Comparison of ENCODE assay signal across 24 mouse cellular contexts in the genomic region with DNA sequence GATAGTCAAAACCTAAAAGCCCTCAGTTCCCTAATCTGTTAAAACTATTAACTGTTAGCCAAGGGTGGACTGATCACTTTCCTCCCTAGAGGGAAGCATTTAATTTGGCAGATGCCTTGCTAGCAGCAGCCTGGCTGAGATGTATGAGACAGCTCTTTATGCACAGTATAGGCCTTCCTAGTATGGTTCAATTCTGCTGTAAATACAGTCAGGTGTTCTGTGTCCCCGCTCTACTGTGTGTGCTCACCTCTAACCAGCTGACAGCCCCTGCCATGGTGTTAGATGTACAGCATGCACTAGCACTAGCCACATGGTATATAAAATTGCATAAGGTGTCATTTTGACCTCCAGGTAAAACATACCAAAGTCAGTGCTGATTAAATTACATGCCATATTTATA.
DNase-seq lines count a peak whose midpoint lies in the region; ATAC-seq and TF ChIP-seq lines count a peak whose summit lies in the region.
"Had no signal": no experiment of that assay in that cellular context is flagged by ENCODE, and none has a peak within 500 bp of the region (broad histone marks: within the 10 kb centered on the region; RNA-seq: fewer than 3 reads in every experiment).

No protein-coding gene starts in this region.

- no peak for TF ChIP-seq CTCF in liver, postnatal 0 days (IDR thresholded peaks at IDR 0.05; ENCODE audit: low read depth)
- no peak for TF ChIP-seq CTCF in stomach, postnatal 0 days (IDR thresholded peaks at IDR 0.05; ENCODE audit: low read depth)

- DNase-seq in hindbrain, embryonic 14.5 days (ENCODE audit: low spot score), result no peak
- DNase-seq in hindbrain, embryonic 11.5 days (ENCODE audit: low spot score), result no peak
- DNase-seq in liver, postnatal 0 days, result no peak
- no peak for DNase-seq in stomach, postnatal 0 days (ENCODE audit: low spot score)
- DNase-seq: adrenal gland, adult 8-10 months; adrenal gland, postnatal 14 days; adrenal gland, postnatal 36 days; B cell, adult 2 months; cerebellum, adult 11-12 months; cerebellum, adult 2 months; cerebellum, adult 9-10 months; cerebellum, postnatal 10 days; cerebellum, postnatal 25 days had no signal

- no peaks in the 10 kb centered on the region for H3K27me3 ChIP-seq in hindbrain, embryonic 14.5 days (ENCODE audit: control insufficient read depth, insufficient read depth, low read length)
- H3K27me3 ChIP-seq in hindbrain, embryonic 11.5 days (ENCODE audit: control insufficient read depth, insufficient read depth, low read length), result no peaks in the 10 kb centered on the region
- no peaks in the 10 kb centered on the region for H3K27me3 ChIP-seq in hindbrain, embryonic 16.5 days (replicated peaks; ENCODE audit: control insufficient read depth, insufficient read depth, low read length)
- no peaks in the 10 kb centered on the region for H3K27me3 ChIP-seq in hindbrain, embryonic 12.5 days
- no peaks in the 10 kb centered on the region for H3K27me3 ChIP-seq in liver, embryonic 16.5 days (ENCODE audit: control insufficient read depth, insufficient read depth, low read depth, low read length)
- no peaks in the 10 kb centered on the region for H3K27me3 ChIP-seq in liver, postnatal 0 days (ENCODE audit: insufficient read depth, low read length)
- H3K27me3 ChIP-seq in stomach, postnatal 0 days (ENCODE audit: control insufficient read depth, insufficient read depth, low read length), result no peaks in the 10 kb centered on the region
- H3K27me3 ChIP-seq: CH12.LX; embryonic facial prominence, embryonic 12.5 days; forebrain, embryonic 13.5 days; Patski had no signal

- no peaks in the 10 kb centered on the region for H3K9me3 ChIP-seq in hindbrain, embryonic 14.5 days (ENCODE audit: control insufficient read depth, low read length)
- H3K9me3 ChIP-seq in hindbrain, embryonic 11.5 days (ENCODE audit: control insufficient read depth, low read length), result no peaks in the 10 kb centered on the region
- no peaks in the 10 kb centered on the region for H3K9me3 ChIP-seq in hindbrain, embryonic 16.5 days (ENCODE audit: control insufficient read depth, low read length)
- H3K9me3 ChIP-seq in hindbrain, embryonic 12.5 days (replicated peaks), result no peaks in the 10 kb centered on the region
- no peaks in the 10 kb centered on the region for H3K9me3 ChIP-seq in liver, embryonic 16.5 days (replicated peaks; ENCODE audit: control insufficient read depth, low read length)
- H3K9me3 ChIP-seq in liver, postnatal 0 days (ENCODE audit: low read length), result no peaks in the 10 kb centered on the region
- H3K9me3 ChIP-seq in stomach, postnatal 0 days (ENCODE audit: control insufficient read depth, low read length), result no peaks in the 10 kb centered on the region
- H3K9me3 ChIP-seq: embryonic facial prominence, embryonic 10.5 days; embryonic facial prominence, embryonic 12.5 days; forebrain, embryonic 13.5 days; G1E had no signal

- no peak for TF ChIP-seq EP300 in liver, postnatal 0 days (IDR thresholded peaks at IDR 0.05; ENCODE audit: low read depth)
- no peak for TF ChIP-seq EP300 in stomach, postnatal 0 days (optimal IDR thresholded peaks at IDR 0.05)

- no peak overlapping the region for H3K4me2 ChIP-seq in hindbrain, embryonic 14.5 days (replicated peaks)
- no peak overlapping the region for H3K4me2 ChIP-seq in hindbrain, embryonic 11.5 days (replicated peaks; ENCODE audit: low read depth, low read length)
- no peak overlapping the region for H3K4me2 ChIP-seq in hindbrain, embryonic 16.5 days (ENCODE audit: low read length)
- no peak overlapping the region for H3K4me2 ChIP-seq in hindbrain, embryonic 12.5 days (replicated peaks)
- no peak overlapping the region for H3K4me2 ChIP-seq in liver, embryonic 16.5 days (ENCODE audit: low read depth, low read length)
- H3K4me2 ChIP-seq in liver, postnatal 0 days (ENCODE audit: low read depth, low read length), result no peak overlapping the region
- no peak overlapping the region for H3K4me2 ChIP-seq in stomach, postnatal 0 days (replicated peaks; ENCODE audit: low read depth)
- H3K4me2 ChIP-seq: embryonic facial prominence, embryonic 12.5 days; forebrain, embryonic 13.5 days had no signal

- no peaks in the 10 kb centered on the region for H3K36me3 ChIP-seq in hindbrain, embryonic 14.5 days (replicated peaks; ENCODE audit: control insufficient read depth, insufficient read depth)
- H3K36me3 ChIP-seq in hindbrain, embryonic 11.5 days (ENCODE audit: control insufficient read depth, insufficient read depth, low read length), result no peaks in the 10 kb centered on the region
- H3K36me3 ChIP-seq in hindbrain, embryonic 16.5 days (ENCODE audit: control insufficient read depth, insufficient read depth, low read length), result no peaks in the 10 kb centered on the region
- no peaks in the 10 kb centered on the region for H3K36me3 ChIP-seq in hindbrain, embryonic 12.5 days
- H3K36me3 ChIP-seq in liver, embryonic 16.5 days (ENCODE audit: control insufficient read depth, insufficient read depth), result no peaks in the 10 kb centered on the region
- no peaks in the 10 kb centered on the region for H3K36me3 ChIP-seq in liver, postnatal 0 days (replicated peaks; ENCODE audit: insufficient read depth, low read length)
- no peaks in the 10 kb centered on the region for H3K36me3 ChIP-seq in stomach, postnatal 0 days (ENCODE audit: control insufficient read depth, insufficient read depth, low read length)
- H3K36me3 ChIP-seq: embryonic facial prominence, embryonic 10.5 days; embryonic facial prominence, embryonic 12.5 days had no signal

- H3K4me1 ChIP-seq in hindbrain, embryonic 14.5 days (replicated peaks; ENCODE audit: control insufficient read depth, insufficient read depth, low read length), result no peaks in the 10 kb centered on the region
- no peaks in the 10 kb centered on the region for H3K4me1 ChIP-seq in hindbrain, embryonic 11.5 days (replicated peaks; ENCODE audit: control insufficient read depth, insufficient read depth, low read length)
- H3K4me1 ChIP-seq in hindbrain, embryonic 16.5 days (ENCODE audit: control insufficient read depth, insufficient read depth, low read depth, low read length), result no peaks in the 10 kb centered on the region
- H3K4me1 ChIP-seq in hindbrain, embryonic 12.5 days, result no peaks in the 10 kb centered on the region
- H3K4me1 ChIP-seq in liver, embryonic 16.5 days (ENCODE audit: control insufficient read depth, low read depth, low read length), result no peaks in the 10 kb centered on the region
- peaks cover 5% of the 10 kb centered on the region; the same call in 1 of the 2 replicates for H3K4me1 ChIP-seq in liver, postnatal 0 days (ENCODE audit: insufficient read depth)
- no peaks in the 10 kb centered on the region for H3K4me1 ChIP-seq in stomach, postnatal 0 days (replicated peaks; ENCODE audit: control insufficient read depth, insufficient read depth)
- H3K4me1 ChIP-seq: embryonic facial prominence, embryonic 10.5 days; embryonic facial prominence, embryonic 12.5 days; forebrain, embryonic 13.5 days had no signal

- H3K9ac ChIP-seq in hindbrain, embryonic 14.5 days, result no peak overlapping the region
- H3K9ac ChIP-seq in hindbrain, embryonic 11.5 days (ENCODE audit: low read depth, low read length), result no peak overlapping the region
- H3K9ac ChIP-seq in hindbrain, embryonic 16.5 days (ENCODE audit: low read depth, low read length), result no peak overlapping the region
- no peak overlapping the region for H3K9ac ChIP-seq in hindbrain, embryonic 12.5 days
- H3K9ac ChIP-seq in liver, embryonic 16.5 days (ENCODE audit: low read depth, low read length), result no peak overlapping the region
- H3K9ac ChIP-seq in liver, postnatal 0 days (replicated peaks), result no peak overlapping the region
- no peak overlapping the region for H3K9ac ChIP-seq in stomach, postnatal 0 days (ENCODE audit: low read length)
- H3K9ac ChIP-seq: embryonic facial prominence, embryonic 12.5 days; forebrain, embryonic 13.5 days had no signal

- H3K27ac ChIP-seq in hindbrain, embryonic 14.5 days, result no peak overlapping the region
- H3K27ac ChIP-seq in hindbrain, embryonic 11.5 days (ENCODE audit: low read depth, low read length), result no peak overlapping the region
- H3K27ac ChIP-seq in hindbrain, embryonic 16.5 days (ENCODE audit: low read depth, low read length), result no peak overlapping the region
- H3K27ac ChIP-seq in hindbrain, embryonic 12.5 days, result no peak overlapping the region
- H3K27ac ChIP-seq in liver, embryonic 16.5 days (ENCODE audit: low read length), result no peak overlapping the region
- H3K27ac ChIP-seq in liver, postnatal 0 days (ENCODE audit: low read depth), result no peak overlapping the region
- H3K27ac ChIP-seq in stomach, postnatal 0 days (replicated peaks), result no peak overlapping the region
- H3K27ac ChIP-seq: embryonic facial prominence, embryonic 10.5 days; embryonic facial prominence, embryonic 12.5 days; forebrain, embryonic 13.5 days had no signal

- WGBS in hindbrain, embryonic 14.5 days, result 91% methylated on average over 1 of the region's 1 CpGs
- 83% methylated on average over 1 of the region's 1 CpGs for WGBS in hindbrain, embryonic 11.5 days
- WGBS in hindbrain, embryonic 16.5 days, result 96% methylated on average over 1 of the region's 1 CpGs
- WGBS in hindbrain, embryonic 12.5 days, result 91% methylated on average over 1 of the region's 1 CpGs
- WGBS in liver, embryonic 16.5 days (ENCODE audit: insufficient replicate concordance), result 80% methylated on average over 1 of the region's 1 CpGs
- 79% methylated on average over 1 of the region's 1 CpGs for WGBS in liver, postnatal 0 days (ENCODE audit: insufficient replicate concordance)
- 67% methylated on average over 1 of the region's 1 CpGs for WGBS in stomach, postnatal 0 days

- ATAC-seq in hindbrain, embryonic 14.5 days (ENCODE audit: low FRiP score), result peak; percentile 37; the same call in 1 of the 2 replicates
- ATAC-seq in hindbrain, embryonic 11.5 days (ENCODE audit: low FRiP score), result no peak
- ATAC-seq in hindbrain, embryonic 16.5 days, result peak; percentile 63; the same call in 1 of the 2 replicates
- ATAC-seq in hindbrain, embryonic 12.5 days (ENCODE audit: low FRiP score), result no peak
- ATAC-seq in liver, embryonic 16.5 days (ENCODE audit: low read depth), result 0 out of 2 replicates have a peak, but pooled peaks have one; percentile 41
- no peak for ATAC-seq in liver, postnatal 0 days
- ATAC-seq in stomach, postnatal 0 days (ENCODE audit: low FRiP score, low TSS enrichment), result peak; percentile 24; the same call in 1 of the 2 replicates
- ATAC-seq: activated CD4-positive, CD25-positive, alpha-beta regulatory T cell, adult 4 months; CD4-positive, CD25-positive, alpha-beta regulatory T cell, adult 4 months; forebrain, embryonic 13.5 days; Patski had no signal

- no peak overlapping the region for H3K4me3 ChIP-seq in hindbrain, embryonic 14.5 days (replicated peaks; ENCODE audit: low read length)
- no peak overlapping the region for H3K4me3 ChIP-seq in hindbrain, embryonic 11.5 days (ENCODE audit: low read depth, low read length)
- no peak overlapping the region for H3K4me3 ChIP-seq in hindbrain, embryonic 16.5 days (ENCODE audit: low read length)
- no peak overlapping the region for H3K4me3 ChIP-seq in hindbrain, embryonic 12.5 days
- H3K4me3 ChIP-seq in liver, embryonic 16.5 days (ENCODE audit: low read depth, low read length), result no peak overlapping the region
- H3K4me3 ChIP-seq in liver, postnatal 0 days (ENCODE audit: low read depth, low read length), result no peak overlapping the region
- no peak overlapping the region for H3K4me3 ChIP-seq in stomach, postnatal 0 days (ENCODE audit: low read depth, low read length)
- H3K4me3 ChIP-seq: embryonic facial prominence, embryonic 10.5 days; embryonic facial prominence, embryonic 12.5 days; forebrain, embryonic 13.5 days had no signal

Comparison
In these comparisons a context has a peak if more than half of its experiments do, and no peak if none do; other contexts are left out.
1. ATAC-seq: peak in hindbrain, embryonic 14.5 days (single experiment), hindbrain, embryonic 16.5 days (single experiment), liver, embryonic 16.5 days (single experiment) and stomach, postnatal 0 days (single experiment); none in hindbrain, embryonic 11.5 days (single experiment), hindbrain, embryonic 12.5 days (single experiment) and liver, postnatal 0 days (single experiment).